Mouse (Mus musculus): Measurements from ENCODE around the gene Rpl10a. TPM values are rescaled to one million over a fixed set of nuclear protein-coding genes. Genes with fewer than 3 reads are reported as not detected.

Rpl10a gene
- total RNA-seq, 2 experiments from 2014 or later = 327 to 414 TPM

Other genes with a start within 250 kb of the Rpl10a start
- not detected for gene Tcp11, start 247.8 kb upstream of the Rpl10a start, total RNA-seq (2021)
- gene Scube3, start 186.3 kb upstream of the Rpl10a start, total RNA-seq (2021) = under 1 TPM; 0.13 to 0.15 TPM
- gene Zfp523, start 151.3 kb upstream of the Rpl10a start, total RNA-seq (2021) = 10 to 100 TPM; 12.4 to 16.7 TPM
- gene Def6, start 120.7 kb upstream of the Rpl10a start, total RNA-seq (2021) = 1 to 10 TPM; 1.8 to 2.6 TPM
- gene Ppard, start 95.8 kb upstream of the Rpl10a start, total RNA-seq (2021) = 10 to 100 TPM; 24.4 to 31.1 TPM
- gene Fance, start 15.0 kb upstream of the Rpl10a start, total RNA-seq (2021) = 10 to 100 TPM in 1 of 2 experiments, 1 to 10 TPM in 1; 7.0 to 10.3 TPM
- gene Tead3, start 22.3 kb downstream of the Rpl10a start, total RNA-seq (2021) = 1 to 10 TPM; 5.7 to 8.1 TPM
- not detected for gene Tulp1, start 36.8 kb downstream of the Rpl10a start, total RNA-seq (2021)
- gene Fkbp5, start 189.1 kb downstream of the Rpl10a start, total RNA-seq (2021) = 100 to 1,000 TPM; 107 to 115 TPM
- not detected for gene Armc12, start 202.3 kb downstream of the Rpl10a start, total RNA-seq (2021)
- gene Clpsl2, start 220.9 kb downstream of the Rpl10a start, total RNA-seq (2021) = not detected
- not detected for gene Clps, start 232.3 kb downstream of the Rpl10a start, total RNA-seq (2021)
- gene Lhfpl5, start 247.2 kb downstream of the Rpl10a start, total RNA-seq (2021) = not detected